Mouse (Mus musculus): ENCODE measurements around the gene Srgap2. TPM values are rescaled to one million over a fixed set of nuclear protein-coding genes. Genes with fewer than 3 reads are reported as not detected.

Srgap2 gene
- polyA plus RNA-seq, 1 experiment from 2014 or later = 107 TPM

GRCm38 (mm10) chr1:131245926-131246325 is 281.2 kb downstream of the Srgap2 start:
- WGBS (ENCODE audit: missing documents) = 2% methylated on average over 5 of the region's 9 CpGs
- no peaks in the 10 kb centered on the region for H3K79me2 ChIP-seq (ENCODE audit: inconsistent target)
- peak overlapping the region; percentile 29 for H3K27ac ChIP-seq
- no peaks in the 10 kb centered on the region for H3K36me3 ChIP-seq (ENCODE audit: inconsistent target)
- peak overlapping the region; percentile 62 for H3K4me3 ChIP-seq (ENCODE audit: inconsistent target)

- no peaks in the 10 kb centered on the region for H3K36me3 ChIP-seq (ENCODE audit: inconsistent target)
- H3K4me3 ChIP-seq (ENCODE audit: inconsistent target) = peak within 1 kb of the TSS; percentile 62
- 2% methylated on average over 36 of the region's 60 CpGs for whole genome bisulfite sequencing (ENCODE audit: missing documents)
- no peaks in the 10 kb centered on the region for H3K79me2 ChIP-seq (ENCODE audit: inconsistent target)
- H3K27ac ChIP-seq = peak within 1 kb of the TSS; percentile 29
These were observed 281.9 kb downstream of the Srgap2 start, which contains the start of gene Rassf5 for GRCm38 (mm10) chr1:131245089-131245856. Gene Rassf5 (minus strand): TSS chr1:131245258.

GRCm38 (mm10) chr1:131244536-131245088 is 282.5 kb downstream of the Srgap2 start:
- Histone ChIP-seq H3K27ac (no peak overlapping the region), H3K36me3 (ENCODE audit: inconsistent target) (no peaks in the 10 kb centered on the region), H3K4me3 (ENCODE audit: inconsistent target) (no peak overlapping the region), H3K79me2 (ENCODE audit: inconsistent target) (no peaks in the 10 kb centered on the region)
- WGBS (ENCODE audit: missing documents) = 6% methylated on average over 56 of the region's 57 CpGs

- Histone ChIP-seq H3K79me2 (ENCODE audit: inconsistent target) (no peaks in the 10 kb centered on the region), H3K27ac (no peak overlapping the region), H3K36me3 (ENCODE audit: inconsistent target) (no peaks in the 10 kb centered on the region), H3K4me3 (ENCODE audit: inconsistent target) (no peak overlapping the region)
- 50% methylated on average over 6 of the region's 6 CpGs for WGBS (ENCODE audit: missing documents)
These were observed 284.2 kb downstream of the Srgap2 start for GRCm38 (mm10) chr1:131242956-131243355.

GRCm38 (mm10) chr1:131239576-131240193 is 287.5 kb downstream of the Srgap2 start:
- no peak overlapping the region for H3K27ac ChIP-seq
- no peaks in the 10 kb centered on the region for H3K36me3 ChIP-seq (ENCODE audit: inconsistent target)
- 93% methylated on average over 12 of the region's 12 CpGs for WGBS (ENCODE audit: missing documents)
- H3K4me3 ChIP-seq (ENCODE audit: inconsistent target) = no peak overlapping the region
- H3K79me2 ChIP-seq (ENCODE audit: inconsistent target) = no peaks in the 10 kb centered on the region

GRCm38 (mm10) chr1:131238931-131239381 is 288.2 kb downstream of the Srgap2 start:
- H3K36me3 ChIP-seq (ENCODE audit: inconsistent target) = no peaks in the 10 kb centered on the region
- no peaks in the 10 kb centered on the region for H3K79me2 ChIP-seq (ENCODE audit: inconsistent target)
- WGBS (ENCODE audit: missing documents) = 70% methylated on average over 8 of the region's 8 CpGs
- H3K27ac ChIP-seq = no peak overlapping the region
- no peak overlapping the region for H3K4me3 ChIP-seq (ENCODE audit: inconsistent target)

GRCm38 (mm10) chr1:131236077-131236476 is 291.1 kb downstream of the Srgap2 start:
- Histone ChIP-seq H3K79me2 (ENCODE audit: inconsistent target) (no peaks in the 10 kb centered on the region), H3K4me3 (ENCODE audit: inconsistent target) (no peak overlapping the region), H3K27ac (no peak overlapping the region), H3K36me3 (ENCODE audit: inconsistent target) (no peaks in the 10 kb centered on the region)
- WGBS (ENCODE audit: missing documents) = 71% methylated on average over 7 of the region's 7 CpGs

Other genes with a start within 250 kb of the Srgap2 start
- 63.3 to 156 TPM (median 108 TPM) in 3 replicates for gene Ikbke, start 247.7 kb downstream of the Srgap2 start, polyA plus RNA-seq (2018)
- 1.5 to 5.9 TPM (median 2.1 TPM) in 3 replicates for gene Fam72a, start 551 bp upstream of the Srgap2 start, polyA plus RNA-seq (2018)
- gene Avpr1b, start 71.9 kb upstream of the Srgap2 start, polyA plus RNA-seq (2018) = not detected in 3 replicates
- gene Ctse, start 111.0 kb upstream of the Srgap2 start, polyA plus RNA-seq (2018) = 0.48 to 4.2 TPM (median 2.5 TPM) in 3 replicates
- 161 to 338 TPM (median 284 TPM) in 3 replicates for gene Rab7b, start 161.3 kb upstream of the Srgap2 start, polyA plus RNA-seq (2018)
- gene Slc26a9, start 216.7 kb upstream of the Srgap2 start, polyA plus RNA-seq (2018) = 0.05 TPM in 1 of 3 replicates, not detected in the others

All from macrophage (primary cell).